8 mouse cellular contexts compared by ENCODE assay signal in the genomic region with DNA sequence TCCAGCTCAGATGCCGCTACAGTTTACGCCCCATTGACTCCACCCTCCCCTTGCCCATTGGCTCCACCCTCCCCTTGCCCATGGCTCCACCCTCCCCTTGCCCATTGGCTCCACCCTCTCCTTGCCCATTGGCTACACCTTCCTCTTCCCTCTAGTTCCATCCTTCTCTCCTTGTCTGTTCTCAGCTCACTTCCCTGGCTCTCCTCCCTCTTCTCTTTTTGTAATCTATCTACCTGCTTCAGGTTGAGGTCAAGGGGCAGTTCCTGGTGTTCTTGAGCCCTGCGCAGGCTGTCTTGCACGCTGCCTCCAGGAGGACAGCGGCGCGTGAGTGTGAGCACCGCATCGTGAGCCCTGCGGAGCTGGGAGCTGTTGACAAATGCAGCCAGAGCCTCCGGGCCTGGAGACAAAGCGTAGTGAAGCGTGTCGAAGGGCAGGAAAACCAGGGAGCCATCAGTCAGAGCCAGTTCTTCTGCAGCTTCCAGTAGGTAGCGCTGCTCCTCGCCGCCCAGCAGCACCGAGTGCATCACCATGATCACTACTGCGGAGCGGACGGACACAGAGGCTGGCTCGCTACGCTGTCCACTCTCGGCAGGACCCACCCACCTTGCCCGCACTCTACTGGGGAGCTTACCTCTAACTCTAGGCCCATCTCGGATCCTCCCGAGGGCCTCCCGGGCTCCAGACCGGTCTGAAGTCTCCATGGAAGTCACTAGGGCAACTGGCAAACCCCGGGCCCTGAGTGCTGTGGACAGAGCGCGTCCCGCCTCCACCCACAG. TPM values are rescaled to one million over a fixed set of nuclear protein-coding genes. Genes with fewer than 3 reads are reported as not detected.
DNase-seq lines count a peak whose midpoint lies in the region; ATAC-seq lines count a peak whose summit lies in the region.

No protein-coding gene starts in this region.

- ATAC-seq in intestine, embryonic 16.5 days: peak; percentile 97
- ATAC-seq in megakaryocyte progenitor cell, adult 5-6 weeks (replicated peaks; ENCODE audit: poor library complexity): peak; percentile 99

- H3K27me3 ChIP-seq in intestine, embryonic 16.5 days (replicated peaks; ENCODE audit: control insufficient read depth, insufficient read depth, low read length): peaks cover 16% of the 10 kb centered on the region; the same call in 1 of the 2 replicates

- no peaks in the 10 kb centered on the region for H3K36me3 ChIP-seq in intestine, embryonic 16.5 days (ENCODE audit: control insufficient read depth, insufficient read depth, low read length)

- H3K27ac ChIP-seq in intestine, embryonic 16.5 days (ENCODE audit: low read length): no peak overlapping the region

- H3K9me3 ChIP-seq in intestine, embryonic 16.5 days (ENCODE audit: control insufficient read depth, low read length): no peaks in the 10 kb centered on the region

- DNase-seq in adrenal gland, postnatal 10 days: peak; percentile 80
- peak; percentile 85 for DNase-seq in embryo, embryonic 10 days (ENCODE audit: low spot score)
- DNase-seq in gastrocnemius, postnatal 10 days: peak; percentile 45
- peak; percentile 71 to 81 for DNase-seq in left cerebral cortex, postnatal 14 days (ENCODE audit: low spot score in 2 of 2)
- DNase-seq in right cerebral cortex, postnatal 14 days: peak; percentile 63
- DNase-seq in yolk sac, embryonic 10.5 days (ENCODE audit: low spot score): peak; percentile 78

- intact Hi-C loops in left cerebral cortex, postnatal 14 days (cut with DNase I): no loop called here

- H3K4me2 ChIP-seq in intestine, embryonic 16.5 days (ENCODE audit: low read depth, low read length): peak overlapping the region; percentile 95

- H3K4me1 ChIP-seq in intestine, embryonic 16.5 days (ENCODE audit: control insufficient read depth, insufficient read depth, low read length): peaks cover 13% of the 10 kb centered on the region

- under 1% methylated on average over 33 of the region's 33 CpGs for WGBS in intestine, embryonic 16.5 days

- H3K9ac ChIP-seq in intestine, embryonic 16.5 days (ENCODE audit: low read depth, low read length): peak overlapping the region; percentile 60

- H3K4me3 ChIP-seq in intestine, embryonic 16.5 days (ENCODE audit: low read length): peak overlapping the region; percentile 55

RNA-seq across cellular contexts. Expression of gene Gucy2e, which starts 1.4 kb away (rescaled TPM):
- not detected for total RNA-seq in adrenal gland, postnatal 10 days (2021)
- not detected for total RNA-seq in gastrocnemius, postnatal 10 days (2021)
- polyA plus RNA-seq in intestine, embryonic 16.5 days (2015; fragmentation: Nextera tagmentation; extraction: Ambion mirVana): 0.02 and 0.07 TPM in 2 replicates
- under 1 TPM; 0.40 to 0.80 TPM for total RNA-seq in left cerebral cortex, postnatal 14 days (2021)
- 0.10 TPM in 1 of 2 replicates, not detected in the other for total RNA-seq in megakaryocyte progenitor cell, adult 5-6 weeks (2015)
- 0.03 TPM in 1 of 2 replicates, not detected in the other for total RNA-seq in megakaryocyte progenitor cell, adult 5-6 weeks (2017)

RNA-seq across cellular contexts. Expression of gene Alox8, which starts 37.8 kb away (rescaled TPM):
- not detected for total RNA-seq in adrenal gland, postnatal 10 days (2021)
- total RNA-seq in gastrocnemius, postnatal 10 days (2021): under 1 TPM in 1 of 2 experiments, not detected in 1; 0.09 TPM
- polyA plus RNA-seq in intestine, embryonic 16.5 days (2015; fragmentation: Nextera tagmentation; extraction: Ambion mirVana): 0.13 and 0.15 TPM in 2 replicates
- 1 to 10 TPM; 3.7 to 4.1 TPM for total RNA-seq in left cerebral cortex, postnatal 14 days (2021)
- total RNA-seq in megakaryocyte progenitor cell, adult 5-6 weeks (2015): 0.07 TPM in 1 of 2 replicates, not detected in the other
- total RNA-seq in megakaryocyte progenitor cell, adult 5-6 weeks (2017): 0.44 TPM in 1 of 2 replicates, not detected in the other
